Mouse (Mus musculus): Measurements from ENCODE around the gene Prdm2.

Prdm2 gene

GRCm38 (mm10) chr4:143212341-143213174 is at the start of gene Prdm2:
Prdm2 (minus strand) TSS chr4:143212995.
- peak; percentile 64 for ATAC-seq (ENCODE audit: low TSS enrichment)

GRCm38 (mm10) chr4:143259718-143260349 is 47.0 kb upstream of the Prdm2 start:
- no peak for ATAC-seq (ENCODE audit: low TSS enrichment)

- ATAC-seq (ENCODE audit: low TSS enrichment), result peak; percentile 50; the same call in 1 of the 2 replicates
These were observed 45.7 kb upstream of the Prdm2 start for GRCm38 (mm10) chr4:143258517-143258916.

DNA sequence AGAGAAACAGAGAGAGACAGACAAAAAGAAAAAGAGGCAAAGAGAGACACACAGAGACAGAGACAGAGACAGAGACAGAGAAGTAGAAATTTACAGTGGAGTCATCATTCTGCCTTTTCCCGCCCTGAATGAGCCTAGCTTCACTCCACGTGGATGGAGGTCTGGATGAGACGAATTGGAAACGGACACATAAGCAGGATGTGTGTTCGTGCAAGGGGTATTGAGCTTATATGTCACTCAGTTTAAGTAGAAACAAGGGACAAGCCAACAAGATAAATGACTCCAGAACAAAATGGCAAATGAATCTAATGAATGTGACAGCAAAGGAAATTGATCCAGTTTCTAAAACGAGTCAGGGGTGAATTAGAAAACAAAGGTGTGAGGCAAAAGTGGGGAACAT is 45.2 kb upstream of the Prdm2 start:
- ATAC-seq (ENCODE audit: low TSS enrichment), result no peak

DNA sequence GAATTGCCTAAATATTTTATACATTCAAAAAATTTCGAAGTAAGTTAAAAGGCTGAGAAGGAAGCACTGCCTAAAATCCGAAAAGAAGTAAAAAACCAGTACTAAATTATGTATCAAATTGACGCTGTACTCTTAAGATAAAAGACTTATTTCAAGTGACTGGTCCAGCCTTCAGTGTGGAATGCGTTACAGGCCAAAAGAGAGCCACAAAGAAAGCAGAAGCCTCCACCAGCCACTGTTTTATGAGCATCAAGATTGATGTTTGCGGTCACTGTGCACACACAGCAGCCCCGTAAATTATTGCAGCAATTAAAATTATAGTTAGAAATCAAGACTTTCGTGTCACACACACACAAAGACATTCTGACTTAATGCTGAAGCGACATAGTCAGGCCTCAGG is 42.7 kb upstream of the Prdm2 start:
- ATAC-seq (ENCODE audit: low TSS enrichment), result no peak

DNA sequence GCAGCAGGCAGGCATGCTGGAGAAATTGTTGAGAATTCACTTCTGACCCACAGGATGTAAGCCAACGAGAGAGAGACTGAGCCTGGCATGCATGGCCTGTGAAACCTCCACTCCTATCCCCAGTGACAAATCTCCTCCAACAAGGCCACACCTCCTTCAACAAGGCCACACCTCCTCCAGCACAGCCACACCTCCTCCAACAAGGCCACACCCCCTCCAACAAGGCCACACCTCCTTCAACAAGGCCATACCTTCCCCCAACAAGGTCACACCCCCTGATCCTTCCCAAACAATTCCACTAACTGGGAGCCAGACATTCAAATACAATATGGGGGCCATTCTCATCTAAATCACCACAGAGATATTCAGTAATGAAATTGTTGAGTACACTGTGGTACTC is 40.6 kb upstream of the Prdm2 start:
- no peak for ATAC-seq (ENCODE audit: low TSS enrichment)

DNA sequence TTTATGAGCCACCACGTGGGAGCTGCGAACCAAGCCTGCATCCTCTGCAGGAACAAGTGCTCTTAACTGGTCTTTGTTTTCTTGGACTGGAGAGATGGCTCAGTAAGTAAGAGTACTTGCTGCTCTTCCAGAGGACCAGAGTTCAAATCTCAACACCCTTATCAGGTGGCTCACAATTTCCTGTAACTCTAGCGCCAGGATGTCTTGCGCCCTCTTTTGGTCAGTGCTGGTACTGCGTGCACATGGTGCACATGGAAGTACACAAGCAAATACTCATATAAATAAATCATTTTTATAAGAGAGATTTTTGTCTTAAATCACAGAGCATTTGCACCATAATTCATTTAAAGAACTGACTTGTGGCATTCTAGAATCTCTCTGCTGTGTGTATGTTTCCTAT is 35.3 kb upstream of the Prdm2 start:
- ATAC-seq (ENCODE audit: low TSS enrichment), result no peak

DNA sequence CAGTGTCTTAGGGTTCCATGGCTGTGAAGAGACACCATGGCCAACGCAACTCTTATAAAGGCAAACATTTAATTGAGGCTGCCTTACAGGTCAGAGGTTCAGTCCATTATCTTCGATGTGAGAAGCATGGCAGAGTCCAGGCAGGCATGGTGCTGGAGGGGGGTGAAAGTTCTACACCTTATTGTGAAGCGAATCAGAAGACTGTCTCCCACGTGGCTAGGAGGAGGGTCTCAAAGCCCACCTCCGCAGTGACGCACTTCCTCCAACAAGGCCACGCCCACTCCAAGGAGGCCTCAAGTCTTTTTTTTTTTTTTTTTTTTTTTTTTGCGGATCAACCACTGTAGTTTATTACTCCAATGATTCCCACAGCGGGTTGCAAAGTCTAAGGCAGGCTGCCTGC is 28.5 kb upstream of the Prdm2 start:
- ATAC-seq (ENCODE audit: low TSS enrichment), result no peak

- ATAC-seq (ENCODE audit: low TSS enrichment), result no peak
These were observed 26.9 kb upstream of the Prdm2 start for GRCm38 (mm10) chr4:143239615-143240201.

DNA sequence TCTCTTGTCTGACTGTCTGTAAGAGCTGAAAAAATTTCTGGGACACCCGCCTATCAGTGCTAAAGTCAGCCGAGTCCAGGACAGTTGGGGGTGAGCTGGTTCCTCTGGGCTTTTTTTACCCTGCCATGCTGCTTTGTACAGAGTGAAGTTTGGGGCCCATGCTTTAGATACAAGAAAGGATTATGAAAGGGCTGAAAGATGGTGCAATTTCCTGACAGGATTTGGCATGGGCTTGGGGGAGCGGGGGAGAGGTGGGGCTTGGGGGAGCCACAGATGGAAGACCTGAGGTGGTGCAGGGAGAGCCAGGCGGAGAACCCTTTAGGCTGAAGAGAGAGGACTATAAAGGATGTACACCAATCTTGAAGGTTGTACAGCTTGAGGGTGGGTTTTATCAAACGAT is 26.3 kb upstream of the Prdm2 start:
- ATAC-seq (ENCODE audit: low TSS enrichment), result no peak

- no peak for ATAC-seq (ENCODE audit: low TSS enrichment)
These were observed 25.6 kb upstream of the Prdm2 start for GRCm38 (mm10) chr4:143238241-143239031.

- no peak for ATAC-seq (ENCODE audit: low TSS enrichment)
These were observed 19.1 kb upstream of the Prdm2 start for GRCm38 (mm10) chr4:143231790-143232422.

DNA sequence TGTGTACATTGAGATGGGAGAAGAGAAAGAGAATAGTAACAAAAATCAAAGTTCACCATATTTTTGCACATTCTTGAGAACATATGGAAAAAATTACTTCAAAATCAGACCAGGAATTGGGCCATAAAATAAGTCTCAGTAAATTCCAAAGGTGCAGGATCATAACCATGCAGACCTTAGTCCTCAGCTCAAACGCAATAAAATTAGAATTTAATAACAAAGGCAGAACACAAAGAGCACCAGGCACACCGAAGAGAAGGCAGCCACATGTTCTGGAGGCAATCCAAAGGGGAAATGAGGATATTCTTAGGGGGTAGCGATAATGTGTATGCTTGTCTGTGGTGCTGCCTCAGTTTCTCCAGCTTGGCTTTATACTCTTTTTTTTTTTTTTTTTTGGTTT is 18.3 kb upstream of the Prdm2 start:
- no peak for ATAC-seq (ENCODE audit: low TSS enrichment)

- no peak for ATAC-seq (ENCODE audit: low TSS enrichment)
These were observed 15.2 kb upstream of the Prdm2 start for GRCm38 (mm10) chr4:143227976-143228375.

- no peak for ATAC-seq (ENCODE audit: low TSS enrichment)
These were observed 13.1 kb upstream of the Prdm2 start for GRCm38 (mm10) chr4:143225886-143226285.

DNA sequence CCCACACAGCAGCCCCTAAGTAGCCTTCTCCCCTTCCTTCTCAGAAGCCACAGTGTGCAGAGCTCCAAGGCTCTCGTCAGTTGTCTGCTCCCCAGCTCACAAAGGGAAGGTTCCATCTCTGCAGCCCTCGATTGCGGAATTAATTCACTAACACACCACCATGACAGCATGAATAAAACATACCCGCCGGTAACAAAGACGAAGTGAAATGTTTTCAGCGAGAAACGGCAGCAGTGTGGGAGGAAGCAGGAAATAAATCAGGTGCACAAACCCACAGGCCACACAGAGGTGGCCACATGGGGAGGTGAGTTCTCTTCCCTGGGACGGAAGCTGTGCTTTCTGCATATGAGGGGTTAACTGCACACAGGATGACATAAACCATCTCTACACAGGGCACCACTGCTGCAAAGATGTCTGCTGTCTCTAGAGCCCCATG is 6.5 kb upstream of the Prdm2 start:
- peak; percentile 38; the same call in 1 of the 2 replicates for ATAC-seq (ENCODE audit: low TSS enrichment)

GRCm38 (mm10) chr4:143218858-143219257 is 6.1 kb upstream of the Prdm2 start:
- ATAC-seq (ENCODE audit: low TSS enrichment), result no peak

GRCm38 (mm10) chr4:143217189-143217588 is 4.4 kb upstream of the Prdm2 start:
- no peak for ATAC-seq (ENCODE audit: low TSS enrichment)

- ATAC-seq (ENCODE audit: low TSS enrichment), result no peak
These were observed 1.5 kb upstream of the Prdm2 start for GRCm38 (mm10) chr4:143214221-143214797.

- no peak for ATAC-seq (ENCODE audit: low TSS enrichment)
These were observed 776 bp upstream of the Prdm2 start for GRCm38 (mm10) chr4:143213571-143213970.

DNA sequence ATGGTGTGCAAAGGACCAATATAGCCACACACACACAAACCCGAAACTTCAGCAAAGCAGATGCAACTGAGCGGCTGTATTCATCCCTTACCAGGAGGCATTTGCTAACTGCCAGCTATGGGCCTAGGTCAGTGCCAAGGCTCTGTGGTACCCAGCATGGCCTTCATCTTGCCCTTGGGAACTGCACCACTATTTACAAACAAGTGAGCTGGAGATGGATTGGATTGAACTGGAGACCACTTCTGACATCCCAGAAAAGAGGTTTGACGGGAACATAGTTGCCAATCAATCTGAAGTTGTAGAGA is 332 bp upstream of the Prdm2 start:
- no peak for ATAC-seq (ENCODE audit: low TSS enrichment)

All from frontal cortex, adult (tissue).